Mouse (Mus musculus): Measurements from ENCODE around the gene Itpr2. TPM values are rescaled to one million over a fixed set of nuclear protein-coding genes. Genes with fewer than 3 reads are reported as not detected.

Itpr2 gene
- polyA plus RNA-seq, 1 experiment from 2014 or later: 31.2 TPM

- ATAC-seq (ENCODE audit: extremely low read depth, insufficient number of reproducible peaks, low FRiP score, low TSS enrichment): no peak
- H3K27ac ChIP-seq (replicated peaks): no peak overlapping the region
- H3K4me3 ChIP-seq: no peak overlapping the region
- H3K4me1 ChIP-seq: no peaks in the 10 kb centered on the region
- peaks cover 68% of the 10 kb centered on the region for H3K36me3 ChIP-seq
- no peak overlapping the region for H3K9ac ChIP-seq
- no peaks in the 10 kb centered on the region for H3K27me3 ChIP-seq (replicated peaks)
- 93% methylated on average over 3 of the region's 3 CpGs for WGBS
- no peak overlapping the region for H3K4me2 ChIP-seq
- H3K9me3 ChIP-seq: peaks cover 11% of the 10 kb centered on the region; the same call in 1 of the 2 replicates
These were observed 260.7 kb downstream of the Itpr2 start for GRCm38 (mm10) chr6:146241336-146241735.

- no peak overlapping the region for H3K4me2 ChIP-seq
- WGBS: 80% methylated on average over 3 of the region's 3 CpGs
- H3K4me1 ChIP-seq: no peaks in the 10 kb centered on the region
- ATAC-seq (ENCODE audit: extremely low read depth, insufficient number of reproducible peaks, low FRiP score, low TSS enrichment): no peak
- H3K27ac ChIP-seq (replicated peaks): no peak overlapping the region
- no peaks in the 10 kb centered on the region for H3K9me3 ChIP-seq
- peaks cover 74% of the 10 kb centered on the region for H3K36me3 ChIP-seq
- no peak overlapping the region for H3K9ac ChIP-seq
- no peak overlapping the region for H3K4me3 ChIP-seq
- no peaks in the 10 kb centered on the region for H3K27me3 ChIP-seq (replicated peaks)
These were observed 266.9 kb downstream of the Itpr2 start for GRCm38 (mm10) chr6:146235165-146235564.

GRCm38 (mm10) chr6:146234417-146234816 lies 267.6 kb downstream of the Itpr2 start:
- no peak overlapping the region for H3K4me2 ChIP-seq
- H3K4me3 ChIP-seq: no peak overlapping the region
- H3K36me3 ChIP-seq: peaks cover 71% of the 10 kb centered on the region
- no peaks in the 10 kb centered on the region for H3K9me3 ChIP-seq
- H3K9ac ChIP-seq: no peak overlapping the region
- H3K27ac ChIP-seq (replicated peaks): no peak overlapping the region
- ATAC-seq (ENCODE audit: extremely low read depth, insufficient number of reproducible peaks, low FRiP score, low TSS enrichment): no peak
- no peaks in the 10 kb centered on the region for H3K4me1 ChIP-seq
- H3K27me3 ChIP-seq (replicated peaks): no peaks in the 10 kb centered on the region
- WGBS: 85% methylated on average over 1 of the region's 1 CpGs

- WGBS: 92% methylated on average over 6 of the region's 6 CpGs
These were observed 271.1 kb downstream of the Itpr2 start for GRCm38 (mm10) chr6:146230903-146231302.

GRCm38 (mm10) chr6:146230373-146230788 lies 271.6 kb downstream of the Itpr2 start:
- WGBS: 53% methylated on average over 9 of the region's 9 CpGs

More at GRCm38 (mm10) chr6:146230903-146231302, 271.1 kb downstream of the Itpr2 start:
- H3K36me3 ChIP-seq: peaks cover 66% of the 10 kb centered on the region
- no peaks in the 10 kb centered on the region for H3K27me3 ChIP-seq (replicated peaks)
- H3K4me3 ChIP-seq: no peak overlapping the region
- H3K9ac ChIP-seq: no peak overlapping the region
- H3K4me1 ChIP-seq: no peaks in the 10 kb centered on the region
- H3K4me2 ChIP-seq: no peak overlapping the region
- H3K9me3 ChIP-seq: no peaks in the 10 kb centered on the region
- ATAC-seq (ENCODE audit: extremely low read depth, insufficient number of reproducible peaks, low FRiP score, low TSS enrichment): no peak
- H3K27ac ChIP-seq (replicated peaks): no peak overlapping the region

GRCm38 (mm10) chr6:146229967-146230366 lies 272.1 kb downstream of the Itpr2 start:
- H3K4me3 ChIP-seq: no peak overlapping the region
- H3K4me1 ChIP-seq: no peaks in the 10 kb centered on the region
- peaks cover 64% of the 10 kb centered on the region for H3K36me3 ChIP-seq
- no peak overlapping the region for H3K9ac ChIP-seq
- ATAC-seq (ENCODE audit: extremely low read depth, insufficient number of reproducible peaks, low FRiP score, low TSS enrichment): no peak
- no peak overlapping the region for H3K4me2 ChIP-seq
- no peak overlapping the region for H3K27ac ChIP-seq (replicated peaks)
- no peaks in the 10 kb centered on the region for H3K9me3 ChIP-seq
- no peaks in the 10 kb centered on the region for H3K27me3 ChIP-seq (replicated peaks)
- 74% methylated on average over 2 of the region's 2 CpGs for WGBS

More at GRCm38 (mm10) chr6:146230373-146230788, 271.6 kb downstream of the Itpr2 start:
- Histone ChIP-seq H3K4me1 (no peaks in the 10 kb centered on the region), H3K27ac (replicated peaks) (no peak overlapping the region), H3K4me3 (no peak overlapping the region), H3K9me3 (no peaks in the 10 kb centered on the region), H3K9ac (no peak overlapping the region), H3K4me2 (no peak overlapping the region), H3K36me3 (peaks cover 65% of the 10 kb centered on the region), H3K27me3 (replicated peaks) (no peaks in the 10 kb centered on the region)
- ATAC-seq (ENCODE audit: extremely low read depth, insufficient number of reproducible peaks, low FRiP score, low TSS enrichment): no peak

- H3K9ac ChIP-seq: no peak overlapping the region
- no peak overlapping the region for H3K4me2 ChIP-seq
- H3K36me3 ChIP-seq: peaks cover 65% of the 10 kb centered on the region
- no peaks in the 10 kb centered on the region for H3K9me3 ChIP-seq
- H3K4me3 ChIP-seq: no peak overlapping the region
- H3K4me1 ChIP-seq: no peaks in the 10 kb centered on the region
- ATAC-seq (ENCODE audit: extremely low read depth, insufficient number of reproducible peaks, low FRiP score, low TSS enrichment): no peak
- no peak overlapping the region for H3K27ac ChIP-seq (replicated peaks)
- WGBS: 71% methylated on average over 9 of the region's 9 CpGs
- no peaks in the 10 kb centered on the region for H3K27me3 ChIP-seq (replicated peaks)
These were observed 272.5 kb downstream of the Itpr2 start for GRCm38 (mm10) chr6:146229519-146229918.

- Histone ChIP-seq H3K4me3 (no peak overlapping the region), H3K27ac (replicated peaks) (no peak overlapping the region), H3K9ac (no peak overlapping the region), H3K27me3 (replicated peaks) (no peaks in the 10 kb centered on the region), H3K4me2 (no peak overlapping the region), H3K9me3 (no peaks in the 10 kb centered on the region), H3K36me3 (peaks cover 65% of the 10 kb centered on the region), H3K4me1 (no peaks in the 10 kb centered on the region)
- ATAC-seq (ENCODE audit: extremely low read depth, insufficient number of reproducible peaks, low FRiP score, low TSS enrichment): no peak
- 81% methylated on average over 3 of the region's 3 CpGs for WGBS
These were observed 274.0 kb downstream of the Itpr2 start for GRCm38 (mm10) chr6:146228048-146228447.

GRCm38 (mm10) chr6:146222403-146223063 lies 279.5 kb downstream of the Itpr2 start:
- no peaks in the 10 kb centered on the region for H3K9me3 ChIP-seq
- no peak for ATAC-seq (ENCODE audit: extremely low read depth, insufficient number of reproducible peaks, low FRiP score, low TSS enrichment)

GRCm38 (mm10) chr6:146221371-146222336 lies 280.4 kb downstream of the Itpr2 start:
- peak overlapping the region; percentile 70 for H3K27ac ChIP-seq (replicated peaks)
- ATAC-seq (ENCODE audit: extremely low read depth, insufficient number of reproducible peaks, low FRiP score, low TSS enrichment): peak; percentile 68; the same call in 1 of the 2 replicates
- no peak overlapping the region; the same call in 1 of the 2 replicates for H3K4me3 ChIP-seq
- WGBS: 35% methylated on average over 23 of the region's 23 CpGs
- H3K27me3 ChIP-seq (replicated peaks): no peaks in the 10 kb centered on the region
- peak overlapping the region; percentile 50; the same call in 1 of the 2 replicates for H3K9ac ChIP-seq
- H3K4me1 ChIP-seq: peaks cover 23% of the 10 kb centered on the region
- H3K9me3 ChIP-seq: no peaks in the 10 kb centered on the region
- H3K36me3 ChIP-seq: peaks cover 27% of the 10 kb centered on the region
- H3K4me2 ChIP-seq: peak overlapping the region; percentile 46

More at GRCm38 (mm10) chr6:146222403-146223063, 279.5 kb downstream of the Itpr2 start:
- Histone ChIP-seq H3K27me3 (replicated peaks) (no peaks in the 10 kb centered on the region), H3K4me3 (no peak overlapping the region), H3K9ac (no peak overlapping the region), H3K27ac (replicated peaks) (peak overlapping the region; percentile 70), H3K4me1 (peaks cover 23% of the 10 kb centered on the region), H3K36me3 (peaks cover 36% of the 10 kb centered on the region), H3K4me2 (0 out of 2 replicates have a peak overlapping the region, but pooled peaks have one; percentile 46)
- 42% methylated on average over 8 of the region's 8 CpGs for WGBS

GRCm38 (mm10) chr6:146220071-146220470 lies 282.0 kb downstream of the Itpr2 start:
- H3K9me3 ChIP-seq: no peaks in the 10 kb centered on the region
- H3K4me3 ChIP-seq: no peak overlapping the region
- no peaks in the 10 kb centered on the region for H3K27me3 ChIP-seq (replicated peaks)
- H3K36me3 ChIP-seq: peaks cover 14% of the 10 kb centered on the region
- no peak for ATAC-seq (ENCODE audit: extremely low read depth, insufficient number of reproducible peaks, low FRiP score, low TSS enrichment)
- H3K4me1 ChIP-seq: peaks cover 26% of the 10 kb centered on the region
- WGBS: 76% methylated on average over 5 of the region's 5 CpGs
- H3K4me2 ChIP-seq: no peak overlapping the region
- H3K27ac ChIP-seq (replicated peaks): no peak overlapping the region
- H3K9ac ChIP-seq: no peak overlapping the region
